Mouse (Mus musculus): Measurements from ENCODE around the gene Tuft1. TPM values are rescaled to one million over a fixed set of nuclear protein-coding genes. Genes with fewer than 3 reads are reported as not detected.
"Not testable (repeated sequence)": the region's sequence is repeated elsewhere in the genome, so short reads cannot be mapped to it uniquely, and the experiment has no call there.

Tuft1 gene
- polyA plus RNA-seq, 1 experiment from 2014 or later = 8.7 TPM

DNA sequence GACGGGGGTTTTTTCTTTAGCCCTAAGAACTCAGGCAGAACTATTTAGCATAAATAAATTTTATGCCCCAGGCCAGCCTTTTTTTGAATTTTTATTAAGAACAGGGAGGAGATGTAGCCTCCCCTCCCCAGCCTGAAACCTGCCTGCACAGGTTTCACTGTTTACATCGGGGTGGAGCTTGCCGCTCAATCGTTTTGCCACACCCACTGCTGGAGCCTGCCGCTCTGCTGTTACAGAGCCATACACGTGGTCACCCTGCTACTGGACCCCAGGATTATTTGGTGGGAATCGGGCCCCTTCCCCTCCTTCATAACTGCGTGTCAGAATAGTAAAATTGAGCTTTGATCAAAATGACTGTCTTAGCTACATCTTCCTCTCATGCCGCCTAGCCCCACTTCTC lies 16.4 kb upstream of the Tuft1 start:
- not testable (repeated sequence) for H3K9ac ChIP-seq (ENCODE audit: low read depth, low read length); H3K27me3 ChIP-seq (ENCODE audit: control insufficient read depth, insufficient read depth, low read length); H3K4me1 ChIP-seq (ENCODE audit: control insufficient read depth, insufficient read depth, low read length); H3K27ac ChIP-seq (ENCODE audit: low read depth, low read length); H3K4me2 ChIP-seq; H3K9me3 ChIP-seq (replicated peaks; ENCODE audit: control insufficient read depth, low read length); H3K36me3 ChIP-seq (ENCODE audit: control insufficient read depth, insufficient read depth, low read length); ATAC-seq (replicated peaks; ENCODE audit: insufficient number of reproducible peaks, low FRiP score, low TSS enrichment); H3K4me3 ChIP-seq (ENCODE audit: low read depth, low read length)
- 73% methylated on average over 9 of the region's 9 CpGs for WGBS (ENCODE audit: insufficient replicate concordance)

- Histone ChIP-seq H3K27ac (ENCODE audit: low read depth, low read length) (peak overlapping the region; percentile 64), H3K4me2 (peak overlapping the region; percentile 32)
- 4% methylated on average over 7 of the region's 7 CpGs for WGBS (ENCODE audit: insufficient replicate concordance)
- not testable (repeated sequence) for H3K4me3 ChIP-seq (ENCODE audit: low read depth, low read length); H3K9me3 ChIP-seq (replicated peaks; ENCODE audit: control insufficient read depth, low read length); H3K9ac ChIP-seq (ENCODE audit: low read depth, low read length); H3K4me1 ChIP-seq (ENCODE audit: control insufficient read depth, insufficient read depth, low read length); H3K36me3 ChIP-seq (ENCODE audit: control insufficient read depth, insufficient read depth, low read length); H3K27me3 ChIP-seq (ENCODE audit: control insufficient read depth, insufficient read depth, low read length)
- peak; percentile 88 for ATAC-seq (replicated peaks; ENCODE audit: insufficient number of reproducible peaks, low FRiP score, low TSS enrichment)
These were observed 7.2 kb upstream of the Tuft1 start for GRCm38 (mm10) chr3:94665896-94666295.

DNA sequence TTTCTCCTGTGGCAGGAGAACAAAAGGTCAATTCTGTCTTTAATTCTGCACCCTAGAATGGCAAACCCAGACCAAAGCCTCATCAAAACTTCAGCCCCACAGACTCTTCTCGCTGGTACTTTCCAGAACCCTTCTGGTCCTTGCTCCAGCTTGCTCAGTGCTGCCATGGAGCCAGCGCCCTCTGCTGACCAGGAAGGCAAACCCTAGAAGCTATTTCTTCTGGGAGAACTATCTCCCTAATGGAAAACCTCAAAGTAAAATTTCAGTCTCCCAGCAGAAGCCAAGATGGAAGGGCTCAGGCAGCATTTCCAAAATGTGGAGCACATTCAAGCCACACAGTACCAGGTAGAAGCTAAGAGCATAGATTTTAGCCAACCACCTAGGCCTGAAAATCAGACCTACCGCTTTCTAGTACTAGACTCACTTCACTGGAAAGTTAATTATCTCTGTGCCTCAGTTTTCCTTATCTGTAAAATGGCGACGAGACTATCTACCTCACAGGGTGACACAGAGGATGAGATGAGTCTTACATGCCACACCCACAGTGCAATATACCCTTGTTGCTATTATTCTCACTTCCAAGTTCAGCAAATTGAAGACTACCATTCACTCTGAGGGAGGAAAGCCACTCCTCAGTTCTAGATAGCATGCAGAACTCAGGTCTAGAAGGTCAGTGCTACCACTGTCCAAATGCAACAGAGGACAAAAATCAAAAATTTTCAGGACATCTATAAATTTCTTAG lies 6.6 kb upstream of the Tuft1 start:
- H3K9ac ChIP-seq (ENCODE audit: low read depth, low read length); H3K27me3 ChIP-seq (ENCODE audit: control insufficient read depth, insufficient read depth, low read length); H3K4me1 ChIP-seq (ENCODE audit: control insufficient read depth, insufficient read depth, low read length); H3K4me3 ChIP-seq (ENCODE audit: low read depth, low read length); H3K36me3 ChIP-seq (ENCODE audit: control insufficient read depth, insufficient read depth, low read length); H3K4me2 ChIP-seq; H3K9me3 ChIP-seq (replicated peaks; ENCODE audit: control insufficient read depth, low read length): not testable (repeated sequence)
- peak overlapping the region; percentile 64; the same call in 1 of the 2 replicates for H3K27ac ChIP-seq (ENCODE audit: low read depth, low read length)
- WGBS (ENCODE audit: insufficient replicate concordance) = 35% methylated on average over 3 of the region's 5 CpGs
- peak; percentile 51 for ATAC-seq (replicated peaks; ENCODE audit: insufficient number of reproducible peaks, low FRiP score, low TSS enrichment)

DNA sequence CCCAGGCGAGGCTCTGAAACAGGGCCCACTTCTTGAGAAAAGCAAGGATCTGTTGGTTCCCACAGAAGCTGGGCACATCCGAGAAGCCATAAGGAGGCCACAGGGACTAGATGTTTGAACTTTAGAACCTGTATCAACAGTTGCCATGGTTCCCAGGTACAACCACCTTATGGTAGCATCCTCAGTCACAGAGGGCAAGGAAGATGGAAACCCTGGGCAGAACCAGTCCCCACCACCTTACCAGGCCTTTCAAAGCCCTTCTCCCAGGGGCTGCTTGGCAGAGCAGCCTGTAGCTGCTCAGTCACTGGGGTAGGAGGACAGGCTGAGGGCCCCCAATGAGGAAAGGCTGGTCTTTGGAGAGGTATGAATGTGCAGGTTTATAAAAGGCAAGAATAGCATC lies 2.2 kb upstream of the Tuft1 start:
- WGBS (ENCODE audit: insufficient replicate concordance) = 87% methylated on average over 2 of the region's 2 CpGs
- not testable (repeated sequence) for H3K4me3 ChIP-seq (ENCODE audit: low read depth, low read length); ATAC-seq (replicated peaks; ENCODE audit: insufficient number of reproducible peaks, low FRiP score, low TSS enrichment); H3K36me3 ChIP-seq (ENCODE audit: control insufficient read depth, insufficient read depth, low read length); H3K9me3 ChIP-seq (replicated peaks; ENCODE audit: control insufficient read depth, low read length); H3K4me2 ChIP-seq; H3K4me1 ChIP-seq (ENCODE audit: control insufficient read depth, insufficient read depth, low read length); H3K27ac ChIP-seq (ENCODE audit: low read depth, low read length); H3K27me3 ChIP-seq (ENCODE audit: control insufficient read depth, insufficient read depth, low read length); H3K9ac ChIP-seq (ENCODE audit: low read depth, low read length)

DNA sequence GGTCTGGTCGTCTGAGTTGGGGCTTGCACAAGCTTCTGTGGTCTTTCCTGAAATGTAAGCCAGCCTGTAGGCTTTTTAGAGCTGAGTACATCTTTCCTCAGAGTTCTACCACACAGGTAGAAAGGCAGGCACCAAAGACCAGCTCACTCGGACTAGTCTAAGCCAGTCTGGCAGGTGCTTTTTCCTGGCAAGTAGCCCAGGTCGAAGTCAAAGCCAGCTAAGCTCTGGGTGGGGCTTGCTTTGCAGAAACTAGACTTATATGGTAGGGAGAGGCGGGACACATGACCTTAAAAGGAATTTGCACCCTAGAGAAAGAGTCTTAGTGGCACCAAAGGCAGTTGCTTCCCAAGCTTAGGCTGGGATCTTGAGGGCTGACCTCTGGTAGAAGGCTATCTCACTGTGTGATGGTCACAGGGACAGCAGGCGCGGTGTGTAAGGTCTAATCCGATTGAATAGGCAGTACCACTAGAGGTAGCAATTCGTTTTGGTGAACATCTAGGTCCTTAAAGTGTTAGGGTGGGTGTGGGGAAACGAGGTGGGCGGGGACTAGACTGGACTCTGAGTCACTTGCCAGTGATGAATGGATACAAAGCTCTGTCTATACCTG lies 573 bp upstream of the Tuft1 start:
- Histone ChIP-seq H3K4me3 (ENCODE audit: low read depth, low read length) (peak overlapping the region; percentile 23), H3K4me2 (peak overlapping the region; percentile 53), H3K27ac (ENCODE audit: low read depth, low read length) (peak overlapping the region; percentile 29; the same call in 1 of the 2 replicates)
- peak; percentile 69 for ATAC-seq (replicated peaks; ENCODE audit: insufficient number of reproducible peaks, low FRiP score, low TSS enrichment)
- H3K9ac ChIP-seq (ENCODE audit: low read depth, low read length); H3K9me3 ChIP-seq (replicated peaks; ENCODE audit: control insufficient read depth, low read length); H3K36me3 ChIP-seq (ENCODE audit: control insufficient read depth, insufficient read depth, low read length); H3K4me1 ChIP-seq (ENCODE audit: control insufficient read depth, insufficient read depth, low read length); H3K27me3 ChIP-seq (ENCODE audit: control insufficient read depth, insufficient read depth, low read length): not testable (repeated sequence)
- whole genome bisulfite sequencing (ENCODE audit: insufficient replicate concordance) = 25% methylated on average over 8 of the region's 10 CpGs

DNA sequence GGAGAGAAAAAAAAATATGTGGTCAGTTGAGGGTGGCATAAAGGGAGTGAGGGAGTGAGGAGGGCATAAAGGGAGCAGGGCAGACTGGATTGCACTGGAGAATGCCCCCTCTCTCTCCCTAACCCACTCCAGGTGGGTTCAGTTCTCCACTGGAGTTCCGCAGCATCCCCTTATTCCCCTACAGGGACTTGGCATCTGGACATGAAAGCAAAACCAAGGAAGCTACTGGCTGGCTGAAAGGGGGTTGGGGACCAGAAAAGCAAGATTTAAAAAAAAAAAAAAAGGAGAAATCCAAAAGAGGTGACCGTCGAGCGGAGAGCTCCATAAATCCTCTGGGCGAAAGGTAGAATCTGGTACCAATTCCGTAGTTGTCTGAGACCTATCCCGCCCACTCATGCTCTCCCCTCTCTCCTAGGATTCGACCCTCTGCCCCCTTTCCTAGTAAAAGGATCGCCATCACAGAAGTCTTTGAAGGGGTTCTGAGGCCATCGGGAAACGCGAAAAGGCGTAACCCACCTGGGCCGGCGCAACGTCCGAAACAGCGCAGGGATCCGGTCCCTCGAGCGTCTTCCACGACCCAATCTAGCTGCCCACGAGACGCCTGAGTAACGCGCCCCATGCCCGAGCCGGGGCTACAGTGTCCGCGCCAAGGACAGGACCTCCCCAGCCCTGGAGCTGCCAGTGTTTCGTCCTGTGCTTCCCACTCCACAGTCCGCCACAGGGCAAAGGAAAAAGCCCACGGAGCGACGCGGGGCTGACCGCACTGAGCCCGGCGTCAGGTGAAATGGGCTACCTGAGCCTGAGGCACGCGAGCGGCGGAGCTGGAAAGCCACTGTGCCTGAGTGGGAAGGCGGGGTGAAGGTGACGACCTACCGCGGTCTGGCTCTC lies 576 bp downstream of the Tuft1 start:
- H3K36me3 ChIP-seq (ENCODE audit: control insufficient read depth, insufficient read depth, low read length); H3K27me3 ChIP-seq (ENCODE audit: control insufficient read depth, insufficient read depth, low read length); H3K4me1 ChIP-seq (ENCODE audit: control insufficient read depth, insufficient read depth, low read length); H3K9me3 ChIP-seq (replicated peaks; ENCODE audit: control insufficient read depth, low read length); H3K27ac ChIP-seq (ENCODE audit: low read depth, low read length): not testable (repeated sequence)
- peak overlapping the region; percentile 79 for H3K4me2 ChIP-seq
- peak; percentile 53 for ATAC-seq (replicated peaks; ENCODE audit: insufficient number of reproducible peaks, low FRiP score, low TSS enrichment)
- H3K4me3 ChIP-seq (ENCODE audit: low read depth, low read length) = peak overlapping the region; percentile 51
- 3% methylated on average over 22 of the region's 47 CpGs for WGBS (ENCODE audit: insufficient replicate concordance)
- H3K9ac ChIP-seq (ENCODE audit: low read depth, low read length) = peak overlapping the region; percentile 69

GRCm38 (mm10) chr3:94653967-94654366 lies 4.7 kb downstream of the Tuft1 start:
- H3K4me3 ChIP-seq (ENCODE audit: low read depth, low read length); ATAC-seq (replicated peaks; ENCODE audit: insufficient number of reproducible peaks, low FRiP score, low TSS enrichment); H3K36me3 ChIP-seq (ENCODE audit: control insufficient read depth, insufficient read depth, low read length); H3K27ac ChIP-seq (ENCODE audit: low read depth, low read length); H3K4me2 ChIP-seq; H3K9me3 ChIP-seq (replicated peaks; ENCODE audit: control insufficient read depth, low read length); H3K9ac ChIP-seq (ENCODE audit: low read depth, low read length); H3K27me3 ChIP-seq (ENCODE audit: control insufficient read depth, insufficient read depth, low read length): not testable (repeated sequence)
- WGBS (ENCODE audit: insufficient replicate concordance) = 72% methylated on average over 1 of the region's 1 CpGs
- H3K4me1 ChIP-seq (ENCODE audit: control insufficient read depth, insufficient read depth, low read length) = peaks cover 12% of the 10 kb centered on the region

GRCm38 (mm10) chr3:94650409-94650808 lies 8.3 kb downstream of the Tuft1 start:
- 83% methylated on average over 7 of the region's 7 CpGs for WGBS (ENCODE audit: insufficient replicate concordance)
- H3K27me3 ChIP-seq (ENCODE audit: control insufficient read depth, insufficient read depth, low read length) = no peaks in the 10 kb centered on the region
- no peak overlapping the region for H3K9ac ChIP-seq (ENCODE audit: low read depth, low read length)
- H3K27ac ChIP-seq (ENCODE audit: low read depth, low read length) = no peak overlapping the region
- H3K4me2 ChIP-seq = no peak overlapping the region
- no peaks in the 10 kb centered on the region for H3K36me3 ChIP-seq (ENCODE audit: control insufficient read depth, insufficient read depth, low read length)
- H3K9me3 ChIP-seq (replicated peaks; ENCODE audit: control insufficient read depth, low read length) = no peaks in the 10 kb centered on the region
- H3K4me3 ChIP-seq (ENCODE audit: low read depth, low read length) = no peak overlapping the region
- H3K4me1 ChIP-seq (ENCODE audit: control insufficient read depth, insufficient read depth, low read length) = peaks cover 15% of the 10 kb centered on the region
- no peak for ATAC-seq (replicated peaks; ENCODE audit: insufficient number of reproducible peaks, low FRiP score, low TSS enrichment)

Data from heart, embryonic 11.5 days (tissue).